Mouse (Mus musculus) lung, embryonic 14.5 days (tissue): ENCODE measurements around the gene Sox1. TPM values are rescaled to one million over a fixed set of nuclear protein-coding genes. Genes with fewer than 3 reads are reported as not detected.

Experiments
- ATAC-seq: fragments of 200-750 bp; cut with Nextera tagmentation; 2 replicates; pipeline ENCODE4 v1.8.0; 2017; ENCODE audit warnings: mild to moderate bottlenecking, moderate TSS enrichment, moderate library complexity; ENCODE audit not compliant: insufficient read depth
- DNase-seq: peaks from one replicate; pipeline ENCODE4 v3.0.0-alpha.2; 2015
- H3K27ac ChIP-seq: fragments of 300-500 bp; sonication (generic); 2 replicates; pipeline ENCODE4 v1.5.1; 2014; ENCODE audit warnings: low read depth, mild to moderate bottlenecking, moderate library complexity
- H3K27me3 ChIP-seq: fragments of 300-500 bp; sonication (generic); 2 replicates; pipeline ENCODE4 v1.6.1; 2014; ENCODE audit warnings: low read length, control low read depth; ENCODE audit not compliant: insufficient read depth
- H3K36me3 ChIP-seq: fragments of 300-500 bp; sonication (generic); 2 replicates; pipeline ENCODE4 v1.6.1; 2014; ENCODE audit warnings: control low read depth; ENCODE audit not compliant: insufficient read depth
- H3K4me1 ChIP-seq: fragments of 300-500 bp; sonication (generic); 2 replicates; pipeline ENCODE4 v1.6.1; 2014; ENCODE audit warnings: antibody characterized with exemption, control low read depth; ENCODE audit not compliant: insufficient read depth
- H3K4me2 ChIP-seq: fragments of 300-500 bp; sonication (generic); 2 replicates; pipeline ENCODE4 v1.6.1; 2014; ENCODE audit warnings: mild to moderate bottlenecking
- H3K4me3 ChIP-seq: fragments of 300-500 bp; sonication (generic); 2 replicates; pipeline ENCODE4 v1.5.1; 2014; ENCODE audit warnings: low read depth, low read length
- H3K9ac ChIP-seq: fragments of 300-500 bp; sonication (generic); 2 replicates; pipeline ENCODE4 v1.6.1; 2014
- H3K9me3 ChIP-seq: fragments of 300-500 bp; sonication (generic); 2 replicates; pipeline ENCODE4 v1.6.1; 2016; ENCODE audit warnings: low read depth, low read length, control low read depth
- CTCF ChIP-seq: IDR thresholded peaks from 2 replicates; pipeline ENCODE4 v1.5.1; 2016; ENCODE audit warnings: antibody characterized with exemption, low read depth
- WGBS: fragments of 180-500 bp; shearing (Covaris S2); extraction: QIAGEN DNeasy Blood & Tissue Kit; methylation state at CpG from one replicate; pipeline ENCODE4 v1.1.7; 2014; 5-methylcytosine and 5-hydroxymethylcytosine counted together
- polyA plus RNA-seq: library from polyadenylated mRNA; unstranded; fragments of >200 nt; fragmentation: Nextera tagmentation; extraction: Ambion mirVana; gene quantifications from 2 replicates; pipeline ENCODE4 v1.2.1, GENCODE M21; 2014

Sox1 gene
- polyA plus RNA-seq, 1 experiment from 2014 or later = 0.04 TPM

- Histone ChIP-seq H3K36me3 (no peaks in the 10 kb centered on the region), H3K4me2 (peak overlapping the region; percentile 54), H3K9me3 (no peaks in the 10 kb centered on the region), H3K4me3 (peak overlapping the region; percentile 33), H3K27me3 (peaks cover 99% of the 10 kb centered on the region), H3K9ac (no peak overlapping the region), H3K27ac (no peak overlapping the region), H3K4me1 (no peaks in the 10 kb centered on the region)
- DNase-seq (no peak), ATAC-seq (no peak)
- under 1% methylated on average over 51 of the region's 59 CpGs for WGBS
- TF ChIP-seq CTCF = no peak
Observed at GRCm38 (mm10) chr8:12397346-12397925, 2.3 kb downstream of the Sox1 start.

GRCm38 (mm10) chr8:12398011-12398945, 3.2 kb downstream of the Sox1 start:
- H3K4me3 ChIP-seq = no peak overlapping the region
- H3K9me3 ChIP-seq = no peaks in the 10 kb centered on the region
- H3K27ac ChIP-seq = no peak overlapping the region
- no peak overlapping the region for H3K9ac ChIP-seq
- H3K4me2 ChIP-seq = no peak overlapping the region
- H3K27me3 ChIP-seq = peaks cover 99% of the 10 kb centered on the region
- WGBS = 2% methylated on average over 21 of the region's 21 CpGs
- no peaks in the 10 kb centered on the region for H3K4me1 ChIP-seq
- no peak for DNase-seq
- no peak for TF ChIP-seq CTCF
- no peak for ATAC-seq
- H3K36me3 ChIP-seq = no peaks in the 10 kb centered on the region

- H3K27ac ChIP-seq = no peak overlapping the region
- H3K4me1 ChIP-seq = no peaks in the 10 kb centered on the region
- H3K9me3 ChIP-seq = no peaks in the 10 kb centered on the region
- H3K9ac ChIP-seq = no peak overlapping the region
- no peak overlapping the region for H3K4me2 ChIP-seq
- H3K4me3 ChIP-seq = no peak overlapping the region
- peaks cover 99% of the 10 kb centered on the region for H3K27me3 ChIP-seq
- no peaks in the 10 kb centered on the region for H3K36me3 ChIP-seq
- WGBS = 2% methylated on average over 5 of the region's 5 CpGs
- no peak for TF ChIP-seq CTCF
- DNase-seq (no peak), ATAC-seq (no peak)
Observed at GRCm38 (mm10) chr8:12399421-12400205, 4.5 kb downstream of the Sox1 start.

- WGBS = 1% methylated on average over 42 of the region's 44 CpGs
- no peak overlapping the region for H3K27ac ChIP-seq
- H3K4me2 ChIP-seq = no peak overlapping the region
- peaks cover 97% of the 10 kb centered on the region for H3K27me3 ChIP-seq
- no peak for TF ChIP-seq CTCF
- no peaks in the 10 kb centered on the region for H3K36me3 ChIP-seq
- DNase-seq (no peak), ATAC-seq (no peak)
- H3K4me1 ChIP-seq = no peaks in the 10 kb centered on the region
- H3K9me3 ChIP-seq = no peaks in the 10 kb centered on the region
- H3K9ac ChIP-seq = no peak overlapping the region
- peak overlapping the region; percentile 11; the same call in 1 of the 2 replicates for H3K4me3 ChIP-seq
Observed at GRCm38 (mm10) chr8:12400611-12401390, 5.7 kb downstream of the Sox1 start.

GRCm38 (mm10) chr8:12401391-12402270, 6.5 kb downstream of the Sox1 start:
- Histone ChIP-seq H3K27me3 (peaks cover 97% of the 10 kb centered on the region), H3K4me2 (no peak overlapping the region), H3K4me3 (peak overlapping the region; percentile 11; the same call in 1 of the 2 replicates), H3K9me3 (no peaks in the 10 kb centered on the region), H3K9ac (no peak overlapping the region), H3K4me1 (no peaks in the 10 kb centered on the region), H3K27ac (no peak overlapping the region), H3K36me3 (no peaks in the 10 kb centered on the region)
- WGBS = 2% methylated on average over 35 of the region's 35 CpGs
- no peak for TF ChIP-seq CTCF
- DNase-seq (no peak), ATAC-seq (no peak)

- Histone ChIP-seq H3K4me3 (no peak overlapping the region), H3K4me1 (no peaks in the 10 kb centered on the region), H3K4me2 (no peak overlapping the region), H3K36me3 (no peaks in the 10 kb centered on the region), H3K9ac (no peak overlapping the region), H3K9me3 (no peaks in the 10 kb centered on the region), H3K27me3 (peaks cover 95% of the 10 kb centered on the region), H3K27ac (no peak overlapping the region)
- peak; percentile 7; the same call in 1 of the 2 replicates for TF ChIP-seq CTCF
- ATAC-seq (no peak), DNase-seq (no peak)
- 4% methylated on average over 9 of the region's 9 CpGs for WGBS
Observed at GRCm38 (mm10) chr8:12402709-12403108, 7.6 kb downstream of the Sox1 start.
